32 mouse cellular contexts compared by ENCODE assay signal in the genomic region with DNA sequence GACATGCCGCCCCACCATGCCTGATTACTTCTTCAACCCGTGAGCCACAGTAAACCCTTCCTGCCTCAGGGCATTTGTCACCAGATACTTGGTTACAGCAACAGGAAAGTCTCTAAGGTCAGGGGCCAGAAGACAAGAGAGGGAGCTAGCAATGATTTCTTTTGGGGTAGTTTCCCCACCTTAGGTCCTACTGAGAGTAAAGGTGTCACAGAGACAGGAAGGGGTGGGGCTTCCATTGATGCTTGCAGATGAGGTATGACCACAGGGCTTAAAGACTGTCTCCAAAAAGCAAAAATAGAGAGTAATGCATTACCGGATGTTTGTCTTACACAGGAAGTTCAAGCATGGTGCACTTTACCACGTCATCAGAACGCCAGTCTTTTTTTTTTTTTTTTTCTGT.
DNase-seq lines count a peak whose midpoint lies in the region; ATAC-seq and TF ChIP-seq lines count a peak whose summit lies in the region.
"Had no signal": no experiment of that assay in that cellular context is flagged by ENCODE, and none has a peak within 500 bp of the region (broad histone marks: within the 10 kb centered on the region; RNA-seq: fewer than 3 reads in every experiment).

No protein-coding gene starts in this region.

- WGBS in spleen, adult 2 months, result 45% methylated on average over 5 of the region's 5 CpGs
- WGBS in kidney, embryonic 15.5 days, result 72% methylated on average over 5 of the region's 5 CpGs
- 55% methylated on average over 5 of the region's 5 CpGs for WGBS in lung, adult 2 months

- no peaks in the 10 kb centered on the region for H3K36me3 ChIP-seq in spleen, adult 2 months (ENCODE audit: control insufficient read depth, insufficient read depth, low read length)
- no peaks in the 10 kb centered on the region for H3K36me3 ChIP-seq in CH12.LX (replicated peaks in 1 of 2; ENCODE audit: control insufficient read depth in 1 of 2, insufficient read depth in 1 of 2, low read length in 1 of 2)
- no peaks in the 10 kb centered on the region for H3K36me3 ChIP-seq in kidney, embryonic 15.5 days
- H3K36me3 ChIP-seq: embryonic facial prominence, embryonic 15.5 days; hindbrain, embryonic 12.5 days; midbrain, embryonic 10.5 days; midbrain, embryonic 15.5 days had no signal

- in situ Hi-C loops in CH12.LX (cut with MboI; ENCODE audit: low pct_ligation_motif_present, low pct_unique_long_range_greater_than_20kb, low sequenced_read_pairs), result no loop called here

- H3K4me2 ChIP-seq in CH12.LX (ENCODE audit: insufficient read depth, low read depth, poor library complexity, severe bottlenecking), result no peak overlapping the region
- H3K4me2 ChIP-seq in kidney, embryonic 15.5 days, result no peak overlapping the region
- H3K4me2 ChIP-seq: embryonic facial prominence, embryonic 15.5 days; heart, embryonic 11.5 days; hindbrain, embryonic 12.5 days; lung, embryonic 14.5 days; midbrain, embryonic 15.5 days had no signal

- no peaks in the 10 kb centered on the region for H3K27me3 ChIP-seq in spleen, adult 2 months (ENCODE audit: control insufficient read depth, insufficient read depth, low read length)
- H3K27me3 ChIP-seq in CH12.LX (replicated peaks), result no peaks in the 10 kb centered on the region
- no peaks in the 10 kb centered on the region for H3K27me3 ChIP-seq in kidney, embryonic 15.5 days
- H3K27me3 ChIP-seq: embryonic facial prominence, embryonic 15.5 days; hindbrain, embryonic 12.5 days; midbrain, embryonic 15.5 days had no signal

- H3K4me1 ChIP-seq in spleen, adult 2 months (ENCODE audit: control insufficient read depth, insufficient read depth, insufficient read length), result peaks cover 20% of the 10 kb centered on the region; the same call in 1 of the 2 replicates
- peaks cover 7 to 40% of the 10 kb centered on the region in 2 experiments for H3K4me1 ChIP-seq in CH12.LX (ENCODE audit: control insufficient read depth in 1 of 2, insufficient read depth in 2 of 2)
- H3K4me1 ChIP-seq in kidney, embryonic 15.5 days, result peaks cover under 1% of the 10 kb centered on the region; the same call in 1 of the 2 replicates
- H3K4me1 ChIP-seq in lung, adult 2 months (ENCODE audit: control insufficient read depth, insufficient read depth, low read length), result no peaks in the 10 kb centered on the region
- H3K4me1 ChIP-seq: embryonic facial prominence, embryonic 15.5 days; midbrain, embryonic 15.5 days had no signal

- H3K9me3 ChIP-seq in CH12.LX (replicated peaks; ENCODE audit: low read length), result no peaks in the 10 kb centered on the region
- no peaks in the 10 kb centered on the region for H3K9me3 ChIP-seq in kidney, embryonic 15.5 days (replicated peaks)
- H3K9me3 ChIP-seq: embryonic facial prominence, embryonic 15.5 days; hindbrain, embryonic 12.5 days; midbrain, embryonic 10.5 days; midbrain, embryonic 15.5 days had no signal

- no peak for TF ChIP-seq RAD21 in CH12.LX (IDR thresholded peaks at IDR 0.05; ENCODE audit: low read depth, low read length)

- dilution Hi-C loops in CH12.LX (cut with MboI; ENCODE audit: extremely low pct_ligation_motif_present, extremely low pct_unique_long_range_greater_than_20kb, low sequenced_read_pairs), result no loop called here

- no peak overlapping the region for H3K9ac ChIP-seq in CH12.LX (ENCODE audit: insufficient read depth, low read depth)
- no peak overlapping the region for H3K9ac ChIP-seq in kidney, embryonic 15.5 days
- H3K9ac ChIP-seq: embryonic facial prominence, embryonic 15.5 days; hindbrain, embryonic 12.5 days; liver, embryonic 14.5 days; lung, embryonic 14.5 days; midbrain, embryonic 15.5 days had no signal

- peak; percentile 20; the same call in 1 of the 2 replicates for ATAC-seq in monocyte, adult 5-6 weeks (replicated peaks; ENCODE audit: insufficient number of reproducible peaks, low FRiP score, low TSS enrichment, poor library complexity, severe bottlenecking)
- no peak for ATAC-seq in kidney, embryonic 15.5 days (replicated peaks; ENCODE audit: low FRiP score)
- ATAC-seq: forebrain, embryonic 14.5 days; hindbrain, postnatal 0 days; intestine, postnatal 0 days; midbrain, embryonic 15.5 days; Patski had no signal

- peak; percentile 24 to 90 for DNase-seq in spleen, adult 2 months (ENCODE audit: low read depth in 1 of 2, low spot score in 2 of 2)
- DNase-seq in spleen, adult 12 weeks (ENCODE audit: low spot score), result no peak
- peak; percentile 13 for DNase-seq in CH12.LX (ENCODE audit: extremely low read depth)
- no peak for DNase-seq in lung, adult 2 months
- DNase-seq in right cerebral cortex, postnatal 25 days, result no peak
- DNase-seq: adrenal gland, postnatal 25 days; cerebellum, adult 11-12 months; cerebellum, adult 9-11 months; gastrocnemius, postnatal 25 days; heart, postnatal 36 days; kidney, adult 9 months; kidney, postnatal 14 days; liver; lung, embryonic 14.5 days; lung, postnatal 14 days; retina, postnatal 1 day; right cerebral cortex, postnatal 14 days; thymus, adult 18-20 months; thymus, postnatal 36 days had no signal

- no peak overlapping the region for H3K4me3 ChIP-seq in spleen, adult 2 months (ENCODE audit: extremely low read depth, insufficient read depth, insufficient read length)
- no peak overlapping the region for H3K4me3 ChIP-seq in CH12.LX (replicated peaks in 1 of 3; ENCODE audit: low read depth in 2 of 3, low read length in 2 of 3, poor library complexity in 1 of 3)
- H3K4me3 ChIP-seq in kidney, embryonic 15.5 days (replicated peaks), result no peak overlapping the region
- H3K4me3 ChIP-seq in lung, adult 2 months (replicated peaks; ENCODE audit: extremely low read depth, low read depth, low read length), result no peak overlapping the region
- H3K4me3 ChIP-seq: embryonic facial prominence, embryonic 15.5 days; hindbrain, embryonic 12.5 days; midbrain, embryonic 10.5 days; midbrain, embryonic 15.5 days; myocyte had no signal

- TF ChIP-seq CTCF in spleen, adult 2 months (IDR thresholded peaks at IDR 0.05; ENCODE audit: extremely low read depth, insufficient read depth, insufficient read length, insufficient replicate concordance), result no peak
- TF ChIP-seq CTCF in CH12.LX (conservative IDR thresholded peaks at IDR 0.05 in 1 of 2, IDR thresholded peaks at IDR 0.05 in 1 of 2; ENCODE audit: low read depth in 2 of 2, low read length in 2 of 2), result no peak
- TF ChIP-seq CTCF in lung, adult 2 months (IDR thresholded peaks at IDR 0.05; ENCODE audit: insufficient read depth, low read length), result no peak

- H3K27ac ChIP-seq in spleen, adult 2 months (ENCODE audit: insufficient read depth, low read length), result peak overlapping the region; percentile 76
- H3K27ac ChIP-seq in CH12.LX (ENCODE audit: insufficient read depth, low read depth), result no peak overlapping the region
- no peak overlapping the region for H3K27ac ChIP-seq in kidney, embryonic 15.5 days
- H3K27ac ChIP-seq: embryonic facial prominence, embryonic 15.5 days; hindbrain, embryonic 12.5 days; hindbrain, postnatal 0 days; liver, embryonic 14.5 days; midbrain, embryonic 10.5 days; midbrain, embryonic 15.5 days had no signal

- no peak for TF ChIP-seq POLR2A in spleen, adult 2 months (IDR thresholded peaks at IDR 0.05; ENCODE audit: low read depth, low read length)
- TF ChIP-seq POLR2A in CH12.LX (IDR thresholded peaks at IDR 0.05; ENCODE audit: low read depth, low read length), result no peak
- no peak for TF ChIP-seq POLR2A in lung, adult 2 months (IDR thresholded peaks at IDR 0.05; ENCODE audit: borderline replicate concordance, extremely low read depth, low read depth, low read length)

- H3K79me2 ChIP-seq in CH12.LX (replicated peaks; ENCODE audit: control insufficient read depth, extremely low read depth, insufficient read depth, poor library complexity, severe bottlenecking), result no peaks in the 10 kb centered on the region

- no peak for TF ChIP-seq EP300 in CH12.LX (IDR thresholded peaks at IDR 0.05; ENCODE audit: low read length)

TF ChIP-seq in CH12.LX, 34 proteins besides CTCF, POLR2A, EP300 and RAD21:
- TF ChIP-seq ZNF384 (IDR thresholded peaks at IDR 0.05; ENCODE audit: low read depth, low read length) (0 out of 2 replicates have a peak, but pooled peaks have one; percentile 29), ZMIZ1 (IDR thresholded peaks at IDR 0.05; ENCODE audit: low read depth, low read length) (no peak)

Comparison
In these comparisons a context has a peak if more than half of its experiments do, and no peak if none do; other contexts are left out.
1. DNase-seq: peak in spleen, adult 2 months (2 of 2) and CH12.LX (single experiment); none in spleen, adult 12 weeks (single experiment), lung, adult 2 months (single experiment) and right cerebral cortex, postnatal 25 days (single experiment).